Mouse (Mus musculus) CH12.LX (cell line): Measurements from ENCODE around the gene Ece1. TPM values are rescaled to one million over a fixed set of nuclear protein-coding genes. Genes with fewer than 3 reads are reported as not detected.

Source experiments
- DNase-seq: peaks from one replicate; pipeline ENCODE4 v3.0.0-alpha.2; 2013; ENCODE audit errors: extremely low read depth
- H3K27ac ChIP-seq: 2 replicates; pipeline ENCODE4 v1.5.1; 2012; ENCODE audit warnings: low read depth, mild to moderate bottlenecking, control low read depth, moderate library complexity; ENCODE audit not compliant: insufficient read depth
- H3K27me3 ChIP-seq: replicated peaks from 2 replicates; pipeline ENCODE3; 2012; ENCODE audit warnings: inconsistent platforms
- H3K36me3 ChIP-seq, 2 experiments: replicated peaks in 1 of 2; 2 replicates each; pipeline versions ENCODE3 to v1.6.1; 2012; ENCODE audit warnings: inconsistent platforms in 1 of 2, low read length in 1 of 2, mild to moderate bottlenecking in 1 of 2, mixed read lengths in 1 of 2, moderate library complexity in 1 of 2; ENCODE audit not compliant: control insufficient read depth in 1 of 2, insufficient read depth in 1 of 2
- H3K4me1 ChIP-seq, 2 experiments: 2 replicates each; pipeline ENCODE4 v1.6.1; 2012; ENCODE audit warnings: inconsistent platforms in 1 of 2, moderate library complexity in 1 of 2; ENCODE audit not compliant: insufficient read depth in 2 of 2, control insufficient read depth in 1 of 2
- H3K4me2 ChIP-seq: 2 replicates; pipeline ENCODE4 v1.6.1; 2012; ENCODE audit warnings: low read depth, mild to moderate bottlenecking, control low read depth; ENCODE audit not compliant: poor library complexity, insufficient read depth, severe bottlenecking
- H3K4me3 ChIP-seq, 3 experiments: fragments of 150-350 bp in 1 of 3; sonication (generic) in 1 of 3; replicated peaks in 1 of 3; 2 replicates each; pipeline versions ENCODE3 to v1.5.1; 2011 to 2012; ENCODE audit warnings: low read depth in 2 of 3, low read length in 2 of 3, mild to moderate bottlenecking in 2 of 3, moderate library complexity in 2 of 3, control low read depth in 1 of 3, improper control_type of control experiment in 1 of 3, inconsistent platforms in 1 of 3, mixed read lengths in 1 of 3; ENCODE audit not compliant: poor library complexity in 1 of 3
- H3K79me2 ChIP-seq: replicated peaks from 2 replicates; pipeline ENCODE4 v1.6.1; 2012; ENCODE audit warnings: mild to moderate bottlenecking, moderate library complexity; ENCODE audit not compliant: control insufficient read depth, poor library complexity, insufficient read depth, severe bottlenecking; ENCODE audit errors: extremely low read depth
- H3K9ac ChIP-seq: 2 replicates; pipeline ENCODE4 v1.6.1; 2012; ENCODE audit warnings: low read depth, mild to moderate bottlenecking, control low read depth, moderate library complexity; ENCODE audit not compliant: insufficient read depth
- H3K9me3 ChIP-seq: replicated peaks from 2 replicates; pipeline ENCODE3; 2012; ENCODE audit warnings: low read length, inconsistent platforms, mixed read lengths
- BHLHE40 ChIP-seq: IDR thresholded peaks from 2 replicates; pipeline ENCODE4 v1.6.1; 2011; ENCODE audit warnings: mild to moderate bottlenecking, low read depth, low read length, improper control_type of control experiment
- E2F4 ChIP-seq: IDR thresholded peaks from 2 replicates; pipeline ENCODE4 v1.6.1; 2011; ENCODE audit warnings: low read depth, low read length, improper control_type of control experiment; ENCODE audit not compliant: insufficient replicate concordance
- ELF1 ChIP-seq: IDR thresholded peaks from 2 replicates; pipeline ENCODE4 v1.6.1; 2014; ENCODE audit warnings: low read depth, mild to moderate bottlenecking, inconsistent platforms, low read length, improper control_type of control experiment
- GABPA ChIP-seq: IDR thresholded peaks from 2 replicates; pipeline ENCODE4 v1.6.1; 2012; ENCODE audit warnings: low read depth, low read length, improper control_type of control experiment, inconsistent platforms; ENCODE audit not compliant: insufficient replicate concordance
- IRF4 ChIP-seq: IDR thresholded peaks from 2 replicates; pipeline ENCODE4 v1.6.1; 2014; ENCODE audit warnings: low read depth, mild to moderate bottlenecking, inconsistent platforms, low read length, improper control_type of control experiment
- JUN ChIP-seq: IDR thresholded peaks from 2 replicates; pipeline ENCODE4 v1.6.1; 2011; ENCODE audit warnings: low read depth, mild to moderate bottlenecking, low read length, improper control_type of control experiment, moderate library complexity; ENCODE audit not compliant: insufficient read depth
- KAT2A ChIP-seq: IDR thresholded peaks from 2 replicates; pipeline ENCODE4 v1.6.1; 2012; ENCODE audit warnings: low read length, improper control_type of control experiment, inconsistent platforms; ENCODE audit not compliant: insufficient replicate concordance
- MAX ChIP-seq: IDR thresholded peaks from 2 replicates; pipeline ENCODE4 v1.6.1; 2011; ENCODE audit warnings: low read length, improper control_type of control experiment
- MAZ ChIP-seq: IDR thresholded peaks from 2 replicates; pipeline ENCODE4 v1.6.1; 2012; ENCODE audit warnings: low read depth, mild to moderate bottlenecking, inconsistent platforms, low read length, improper control_type of control experiment, moderate library complexity
- MYC ChIP-seq: IDR thresholded peaks from 2 replicates; pipeline ENCODE4 v1.6.1; 2011; ENCODE audit warnings: low read depth, mild to moderate bottlenecking, improper control_type of control experiment, low read length
- PAX5 ChIP-seq: IDR thresholded peaks from 2 replicates; pipeline ENCODE4 v1.6.1; 2012; ENCODE audit warnings: low read length, inconsistent platforms, mixed read lengths
- POLR2AphosphoS2 ChIP-seq: IDR thresholded peaks from 2 replicates; pipeline ENCODE4 v1.6.1; 2011; ENCODE audit warnings: low read depth, low read length, improper control_type of control experiment
- SIN3A ChIP-seq: IDR thresholded peaks from 2 replicates; pipeline ENCODE4 v1.6.1; 2012; ENCODE audit warnings: low read length, improper control_type of control experiment, inconsistent platforms
- TBP ChIP-seq: conservative IDR thresholded peaks from 2 replicates; pipeline ENCODE4 v1.6.1; 2011; ENCODE audit warnings: low read depth, low read length, improper control_type of control experiment
- TCF12 ChIP-seq: IDR thresholded peaks from 2 replicates; pipeline ENCODE4 v1.6.1; 2014; ENCODE audit warnings: low read depth, mild to moderate bottlenecking, inconsistent platforms, low read length, improper control_type of control experiment
- USF2 ChIP-seq: conservative IDR thresholded peaks from 2 replicates; pipeline ENCODE4 v1.6.1; 2011; ENCODE audit warnings: low read depth, low read length, improper control_type of control experiment
- ZC3H11A ChIP-seq: IDR thresholded peaks from 2 replicates; pipeline ENCODE4 v1.6.1; 2012; ENCODE audit warnings: low read depth, mild to moderate bottlenecking, inconsistent platforms, low read length, improper control_type of control experiment
- ZKSCAN1 ChIP-seq: IDR thresholded peaks from 2 replicates; pipeline ENCODE4 v1.6.1; 2012; ENCODE audit warnings: low read depth, inconsistent platforms, low read length, improper control_type of control experiment, borderline replicate concordance
- ZNF384 ChIP-seq: IDR thresholded peaks from 2 replicates; pipeline ENCODE4 v1.6.1; 2012; ENCODE audit warnings: low read depth, low read length, improper control_type of control experiment, inconsistent platforms
- dilution Hi-C: fragments of 300-500 bp; cut with MboI; formaldehyde crosslinking; loops from 2 replicates; pipeline ENCODE4 v1.14.3; 2020; ENCODE audit warnings: low sequenced_read_pairs; ENCODE audit not compliant: extremely low pct_unique_long_range_greater_than_20kb, extremely low pct_ligation_motif_present
- in situ Hi-C: fragments of 300-500 bp; cut with MboI; formaldehyde crosslinking; loops from 3 replicates; pipeline ENCODE4 v1.14.3; 2019; ENCODE audit warnings: low sequenced_read_pairs, low pct_ligation_motif_present, low pct_unique_long_range_greater_than_20kb, mixed read lengths
- polyA plus RNA-seq: library from polyadenylated mRNA; unstranded; fragments of >175 nt; gene quantifications from 2 replicates; pipeline ENCODE4 v1.2.1, GENCODE M21; 2012; ENCODE audit warnings: low read depth; ENCODE audit not compliant: insufficient read length
- total RNA-seq, 2 experiments: library from RNA; depleted of rRNA; stranded (reverse); fragments of 300-350 nt in 1 of 2; fragments of >200 nt in 1 of 2; gene quantifications; 2 replicates each; pipeline ENCODE4 v1.2.3; 2012 to 2014

Gene Ece1
- total and polyA plus RNA-seq, 3 experiments = 0.12 to 10.0 (median 0.16) TPM

GRCm38 (mm10) chr4:137874337-137874736, 12.3 kb downstream of the Ece1 start:
- TF ChIP-seq MYC (no peak), TCF12 (no peak), KAT2A (no peak), BHLHE40 (no peak), ELF1 (no peak), POLR2AphosphoS2 (no peak), SIN3A (no peak), TBP (no peak), JUN (no peak), E2F4 (no peak), ZKSCAN1 (no peak), ZC3H11A (no peak)
- Histone ChIP-seq H3K4me1 (peaks cover 10 to 17% of the 10 kb centered on the region in 2 experiments), H3K4me3 (no peak overlapping the region), H3K9me3 (no peaks in the 10 kb centered on the region), H3K27ac (no peak overlapping the region), H3K36me3 (no peaks in the 10 kb centered on the region), H3K9ac (no peak overlapping the region), H3K79me2 (no peaks in the 10 kb centered on the region), H3K4me2 (no peak overlapping the region), H3K27me3 (peaks cover 42% of the 10 kb centered on the region)
- dilution Hi-C loops (no loop called here), in situ Hi-C loops (no loop called here)
- no peak for DNase-seq

GRCm38 (mm10) chr4:137874826-137875225, 12.8 kb downstream of the Ece1 start:
- Histone ChIP-seq H3K4me1 (peaks cover 10 to 21% of the 10 kb centered on the region in 2 experiments), H3K9me3 (no peaks in the 10 kb centered on the region), H3K79me2 (no peaks in the 10 kb centered on the region), H3K27ac (no peak overlapping the region), H3K9ac (no peak overlapping the region), H3K4me2 (no peak overlapping the region), H3K36me3 (no peaks in the 10 kb centered on the region), H3K27me3 (peaks cover 40% of the 10 kb centered on the region), H3K4me3 (no peak overlapping the region)
- no peak for DNase-seq
- TF ChIP-seq IRF4 (no peak), BHLHE40 (no peak), ZNF384 (no peak), ZC3H11A (no peak), MAZ (no peak), GABPA (no peak), MAX (no peak), USF2 (no peak), PAX5 (no peak)
- in situ Hi-C loops (no loop called here), dilution Hi-C loops (no loop called here)
